Mouse (Mus musculus): ENCODE results near the gene Atpif1.

GRCm38 (mm10) chr4:132519188-132519587 lies 14.3 kb downstream of the Atpif1 start:
- TF ChIP-seq CTCF (conservative IDR thresholded peaks at IDR 0.05; ENCODE audit: low read length) = no peak
- no peak for TF ChIP-seq NANOG (IDR thresholded peaks at IDR 0.05; ENCODE audit: borderline replicate concordance, low read length)
- TF ChIP-seq POU5F1 (IDR thresholded peaks at IDR 0.05; ENCODE audit: borderline replicate concordance, low read length) = no peak

Measured in E14TG2a.4 (cell line).